Mouse (Mus musculus) megakaryocyte, embryonic 14.5 days (primary cell): ENCODE results near the gene Dnm1.

Source experiments
- FLI1 ChIP-seq: IDR thresholded peaks from 2 replicates; pipeline ENCODE4 v1.6.1; 2012; ENCODE audit warnings: low read length, inconsistent platforms, mixed read lengths
- GATA1 ChIP-seq: IDR thresholded peaks from 3 replicates; pipeline ENCODE4 v1.6.1; 2012; ENCODE audit warnings: mixed read lengths, low read length, inconsistent platforms, borderline replicate concordance

DNA sequence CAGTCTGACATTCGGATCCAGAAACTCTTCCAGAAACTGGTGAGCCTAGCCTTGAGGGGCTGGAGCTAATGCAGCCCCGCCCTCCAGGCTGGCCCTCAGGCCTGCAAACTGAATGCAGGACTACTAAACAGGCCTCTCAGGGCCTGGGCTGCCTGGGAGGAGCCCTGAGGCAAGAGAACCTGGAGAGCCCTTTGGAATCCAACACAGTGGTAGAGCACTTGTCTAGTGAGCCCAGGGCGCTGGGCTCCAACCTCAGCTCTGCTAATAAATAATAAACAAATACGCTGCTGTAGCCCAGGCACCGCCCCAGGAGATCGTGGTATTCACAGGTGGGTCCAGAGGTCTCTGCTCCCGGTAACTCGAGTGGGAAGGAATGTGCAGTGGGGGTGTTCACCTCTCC lies 37.7 kb upstream of the Dnm1 start:
- TF ChIP-seq GATA1 (no peak), FLI1 (no peak)
